Mouse (Mus musculus) left cerebral cortex, postnatal 4 days (tissue): ENCODE measurements around the gene Bckdha. TPM values are rescaled to one million over a fixed set of nuclear protein-coding genes. Genes with fewer than 3 reads are reported as not detected.
A peak's percentile ranks its signal among the peaks of the same experiment; 100 is the strongest.

ENCODE experiments used
- DNase-seq: peaks from one replicate; pipeline ENCODE4 v3.0.0-alpha.2; 2022
- intact Hi-C: fragments of 180-260 bp; cut with DNase I; formaldehyde crosslinking; loops from one replicate; pipeline ENCODE4 v1.15.1; 2025
- total RNA-seq, 2 experiments: library from RNA; stranded (reverse); gene quantifications; 2 replicates each; pipeline ENCODE4 v1.2.3; 2021

The Bckdha gene
- total RNA-seq, 2 experiments from 2014 or later, result 23.6 to 24.7 TPM

DNA sequence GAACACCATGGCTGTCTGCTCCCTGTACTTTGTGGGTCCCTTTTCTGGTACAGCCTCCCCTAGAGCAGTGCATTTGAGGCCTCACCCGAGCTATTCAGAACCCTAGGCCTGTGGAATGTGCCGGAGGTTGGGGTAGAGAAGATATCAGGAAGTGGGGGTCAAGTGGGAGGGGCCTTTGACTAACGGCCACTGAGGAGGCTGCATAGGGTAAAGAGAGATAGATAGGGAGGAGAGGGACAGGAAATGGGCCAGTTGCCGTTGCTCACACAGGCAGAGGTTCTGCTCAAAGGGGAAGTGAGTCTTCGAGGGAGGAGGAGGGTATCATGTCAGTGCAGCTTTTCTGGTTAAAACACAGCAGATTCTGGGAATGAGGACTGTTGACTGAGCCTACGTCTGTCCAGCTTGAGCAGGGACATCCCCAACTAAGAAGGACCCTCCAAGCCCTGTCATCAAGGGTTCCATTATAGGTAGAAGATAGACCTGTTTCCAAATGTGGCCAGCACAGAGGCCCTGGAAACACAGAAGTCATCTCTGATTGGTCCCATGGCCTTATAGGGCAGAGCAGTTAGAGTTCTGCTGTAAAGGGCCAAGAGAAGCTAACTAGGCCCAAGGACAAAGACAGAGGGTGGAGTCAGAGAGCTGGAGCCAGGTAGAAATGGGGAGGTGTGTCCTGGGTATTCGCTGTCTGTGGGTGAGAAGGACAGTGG is 24.8 kb upstream of the Bckdha start:
- intact Hi-C loops, result no loop called here
- DNase-seq, result no peak

DNA sequence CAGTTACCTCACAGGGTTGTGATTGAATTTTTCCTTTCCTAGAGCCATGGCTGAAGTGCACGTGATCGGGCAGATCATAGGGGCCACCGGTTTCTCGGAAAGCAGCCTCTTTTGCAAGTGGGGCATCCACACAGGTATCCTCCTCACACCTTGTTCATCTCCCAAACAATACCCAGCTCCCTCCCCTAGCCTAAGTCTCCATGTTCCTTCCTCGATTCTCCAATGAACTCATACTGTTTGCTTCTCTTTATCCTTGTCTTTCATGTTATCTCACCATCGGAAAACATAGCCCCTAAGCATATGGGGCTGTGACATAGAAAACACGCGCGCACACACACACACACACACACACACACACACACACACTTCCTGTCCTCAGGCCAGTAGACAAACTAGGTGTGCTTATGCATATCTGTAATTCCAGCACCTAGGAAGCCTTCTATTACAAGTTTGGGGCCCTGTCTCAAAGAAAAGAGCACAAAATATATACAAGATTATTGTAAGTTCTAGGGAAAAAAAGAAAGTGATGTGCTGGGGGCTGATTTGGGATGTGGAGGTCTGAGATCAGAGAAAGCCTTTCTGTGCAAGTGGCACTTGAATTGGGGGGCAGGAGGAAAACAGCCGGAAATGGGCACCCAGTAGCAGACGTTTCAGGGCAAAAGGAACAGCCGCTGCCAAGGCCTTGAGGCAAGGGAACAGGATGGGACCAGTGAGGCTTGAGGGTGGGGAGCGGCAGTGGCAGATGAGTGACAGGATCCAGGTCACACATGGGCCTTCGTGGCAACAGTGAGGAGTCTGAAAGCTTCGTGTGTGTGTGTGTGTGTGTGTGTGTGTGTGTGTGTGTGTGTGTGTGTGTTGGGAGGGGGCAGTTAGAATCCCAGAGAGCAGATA is 22.8 kb upstream of the Bckdha start:
- DNase-seq, result no peak
- intact Hi-C loops, result no loop called here

DNA sequence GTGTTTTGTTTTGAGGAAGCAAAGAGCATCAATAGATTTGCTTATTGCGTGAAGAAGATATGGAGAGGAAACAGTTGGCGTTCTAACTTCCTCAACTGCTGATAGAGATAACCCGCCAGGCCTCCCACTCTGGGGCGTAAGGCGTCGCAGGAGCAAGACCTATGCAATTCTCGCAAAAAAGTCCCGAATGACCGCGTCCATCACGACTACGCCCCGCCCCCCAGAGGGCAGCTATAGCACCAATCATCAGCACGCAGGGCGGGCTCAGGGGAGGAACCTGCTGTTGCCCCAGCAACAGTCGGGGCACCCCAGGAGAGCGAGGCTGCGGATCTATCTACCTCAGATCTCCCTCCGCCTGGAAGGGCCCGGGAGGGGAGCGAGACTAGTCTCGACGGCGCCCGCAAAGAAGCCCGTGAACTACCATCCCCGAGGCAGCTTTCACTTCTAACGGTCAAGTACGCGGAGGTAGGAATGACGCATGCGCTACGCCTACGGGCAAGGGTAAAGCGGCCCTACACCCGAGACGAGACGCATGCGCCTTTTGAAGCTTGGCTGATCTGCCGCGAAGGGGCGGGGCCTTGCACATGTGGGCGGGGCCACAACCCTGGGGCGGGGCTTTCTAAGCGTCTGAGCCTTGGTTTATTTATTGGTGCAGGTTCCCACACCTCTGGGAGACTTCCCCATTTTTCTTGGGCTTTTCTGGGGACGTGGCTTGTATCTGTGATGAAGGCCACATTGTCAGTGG is 21.9 kb upstream of the Bckdha start, which contains the start of gene B9d2:
Gene B9d2 (plus strand): TSS at position 267 of the 745 bp plus-strand sequence.
- intact Hi-C loops, result no loop called here
- DNase-seq, result peak; percentile 96

DNA sequence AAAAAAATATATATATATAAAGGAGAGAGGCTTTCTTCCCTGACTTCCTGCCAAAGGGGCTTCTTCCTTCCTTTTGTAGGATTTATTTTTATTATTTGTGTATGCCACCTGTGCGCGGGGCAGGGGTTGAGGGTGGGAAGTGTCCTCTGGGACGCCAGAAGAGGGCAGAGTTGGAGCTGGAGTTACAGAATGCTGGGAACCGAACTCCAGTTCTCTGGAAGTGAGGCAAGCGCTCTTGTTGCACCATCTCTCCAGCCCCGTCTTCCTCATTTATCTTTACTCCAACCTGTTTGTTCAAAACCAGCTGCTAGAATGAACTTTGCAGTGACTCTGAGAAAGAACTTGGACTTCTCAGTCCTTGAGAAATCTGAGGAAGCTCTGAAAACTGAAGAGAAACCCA is 21.2 kb upstream of the Bckdha start:
- DNase-seq, result no peak
- intact Hi-C loops, result no loop called here

DNA sequence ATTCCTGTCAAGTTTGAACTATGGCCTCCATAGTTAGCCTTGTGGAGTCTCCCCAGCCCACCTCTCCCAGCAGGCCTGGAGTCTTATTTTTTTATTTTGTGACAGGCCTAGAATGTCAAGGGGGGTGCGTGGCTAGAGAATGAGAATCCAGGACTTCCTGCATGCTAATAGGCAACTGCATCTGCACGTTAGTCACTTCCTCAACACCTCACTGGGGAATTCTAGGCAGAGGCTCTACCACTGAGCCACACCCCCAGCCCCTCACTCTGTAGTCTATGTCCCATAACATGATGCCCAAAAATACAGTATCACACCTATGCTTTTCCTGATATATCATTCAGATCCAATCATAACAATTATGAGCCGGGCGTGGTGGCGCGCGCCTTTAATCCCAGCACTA is 18.2 kb upstream of the Bckdha start:
- intact Hi-C loops, result no loop called here

DNA sequence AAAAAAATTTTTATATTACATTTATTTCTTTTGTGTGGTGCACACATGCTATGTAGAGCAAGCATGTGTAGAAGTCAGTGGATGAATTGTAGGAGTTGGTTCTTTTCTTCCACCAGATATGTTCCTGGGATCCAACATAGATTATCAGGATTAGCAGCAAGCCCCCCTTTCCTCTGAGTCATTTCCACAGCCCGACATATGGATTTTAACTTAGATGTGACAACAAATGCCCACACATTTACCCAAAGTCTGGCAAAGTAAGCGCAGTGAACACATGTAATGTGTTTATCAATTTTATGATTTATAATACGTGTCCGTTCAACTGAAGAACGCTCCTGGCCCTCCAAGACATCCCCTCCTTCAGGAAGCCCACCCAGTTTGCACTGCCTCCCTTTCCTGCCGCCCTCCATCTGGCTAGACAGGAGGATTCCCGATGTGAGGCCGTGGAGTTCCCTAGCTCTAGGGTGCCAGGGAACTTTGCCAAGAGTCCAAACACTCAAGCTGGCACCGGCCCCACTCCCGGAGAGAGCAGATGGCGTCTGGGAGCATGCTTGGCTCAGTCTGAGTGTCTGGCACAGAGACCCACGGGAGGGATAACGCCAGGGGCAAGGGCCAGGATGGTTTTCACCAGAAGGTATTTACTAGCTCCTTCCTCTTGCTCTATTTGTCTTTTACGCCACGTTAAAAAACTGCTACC is 17.5 kb upstream of the Bckdha start:
- intact Hi-C loops, result no loop called here
- peak; percentile 99 for DNase-seq

More for the DNA sequence above, 18.2 kb upstream of the Bckdha start:
- no peak for DNase-seq

DNA sequence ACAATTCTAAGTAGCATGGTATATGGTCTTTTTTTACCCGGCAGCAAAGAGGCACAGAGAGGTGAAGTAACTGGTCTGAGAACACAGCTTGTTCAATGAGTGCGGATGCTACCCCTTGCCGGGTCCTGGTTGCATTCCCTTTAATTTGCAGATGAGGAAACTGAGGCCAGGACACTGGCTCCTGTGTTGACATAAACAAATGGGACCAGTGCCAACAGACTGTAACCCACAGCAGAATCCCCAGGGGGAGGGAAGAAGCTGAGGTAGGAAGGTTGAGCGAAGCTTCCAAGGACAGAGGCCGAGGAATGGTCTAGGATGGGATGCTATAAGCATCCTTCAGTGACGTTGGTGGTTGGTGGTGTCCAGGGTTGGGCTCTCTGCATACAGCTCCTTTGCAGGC is 16.6 kb upstream of the Bckdha start:
- intact Hi-C loops, result no loop called here
- no peak for DNase-seq

DNA sequence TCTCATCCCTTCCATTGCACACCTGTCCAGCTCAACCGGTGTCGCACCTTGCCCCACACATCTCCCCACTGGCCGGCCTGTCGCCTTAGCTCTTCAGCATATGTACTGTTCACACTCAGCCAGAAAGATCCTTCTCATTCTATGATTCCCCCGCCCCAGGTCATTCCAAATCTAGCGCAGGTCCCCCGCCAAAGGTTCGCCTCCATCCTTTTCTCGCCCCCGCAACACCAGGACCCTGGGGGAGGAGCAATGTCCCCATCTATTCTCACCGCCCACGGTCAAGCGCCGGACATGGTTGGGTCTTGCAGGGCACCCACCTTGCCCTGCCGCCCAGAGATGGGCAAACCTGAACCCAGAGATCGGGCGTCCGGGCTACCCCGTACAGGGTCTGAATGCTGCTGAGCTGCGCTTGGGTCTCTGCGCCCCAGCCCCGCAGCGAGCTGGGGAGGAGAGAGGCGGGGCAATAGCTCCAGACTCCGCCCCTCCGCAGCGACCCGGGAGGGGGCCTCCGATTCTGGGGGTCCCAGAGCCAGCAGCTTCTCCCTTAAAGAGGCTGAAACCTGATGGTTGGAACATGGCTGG is 16.0 kb upstream of the Bckdha start, which contains the start of gene Tmem91:
Gene Tmem91 (minus strand): TSS at position 448 of the 582 bp plus-strand sequence.
- intact Hi-C loops, result no loop called here
- no peak for DNase-seq

DNA sequence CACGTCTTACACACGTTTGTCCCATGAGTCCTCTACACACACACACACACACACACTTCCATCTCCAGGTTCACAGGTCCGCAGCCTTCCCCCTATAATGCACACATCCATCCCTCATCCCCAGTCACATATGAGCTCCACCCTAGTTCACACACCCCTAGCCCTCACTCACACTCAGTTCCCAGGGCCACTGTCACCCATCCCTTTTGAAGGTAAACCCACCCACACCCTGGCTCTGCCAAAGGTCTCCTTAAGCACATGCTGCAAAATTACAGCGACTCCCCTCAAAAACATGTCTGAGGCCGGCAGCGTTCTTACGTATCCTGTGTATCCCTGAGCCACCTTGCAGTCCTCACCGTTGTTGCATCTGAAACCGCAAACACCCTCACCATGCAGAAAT is 15.5 kb upstream of the Bckdha start:
- DNase-seq, result no peak
- intact Hi-C loops, result no loop called here

DNA sequence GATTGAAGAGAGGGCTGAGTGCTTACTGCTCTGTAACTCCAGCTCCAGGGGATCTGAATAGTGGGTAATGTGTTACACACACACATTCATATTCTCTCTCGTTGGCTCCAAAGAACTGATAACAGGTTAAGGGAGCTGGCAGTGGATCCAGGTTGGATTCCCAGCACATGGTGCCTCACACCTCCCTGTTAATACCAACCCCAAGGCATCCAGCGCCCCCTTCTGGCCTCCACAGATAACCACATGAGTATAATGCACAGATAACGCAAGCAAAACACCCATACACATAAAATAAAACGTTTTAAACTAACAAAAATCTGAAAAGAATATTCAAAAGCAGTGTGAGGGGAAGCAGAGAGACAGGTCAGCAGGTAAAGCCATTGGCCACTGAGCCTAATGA is 13.7 kb upstream of the Bckdha start:
- intact Hi-C loops, result no loop called here
- no peak for DNase-seq

DNA sequence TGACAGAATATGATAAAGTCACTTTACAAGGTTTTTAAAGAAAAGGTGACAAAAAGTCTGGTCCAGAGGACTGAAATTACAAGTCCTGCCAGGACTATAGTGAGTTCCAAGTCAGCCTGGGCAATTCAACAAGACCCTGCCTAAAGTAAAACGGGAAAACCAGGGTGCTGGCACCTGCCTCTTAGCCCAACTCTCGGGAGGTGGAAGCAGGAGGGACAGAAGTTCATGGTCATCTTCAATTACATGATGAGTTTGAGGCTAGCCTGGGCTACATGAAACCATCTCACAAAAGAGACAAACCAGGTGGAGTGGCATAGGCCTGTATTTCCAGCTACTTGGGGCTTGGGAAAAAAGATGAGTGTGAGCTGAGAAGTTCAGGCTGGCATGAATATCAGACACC is 12.9 kb upstream of the Bckdha start:
- intact Hi-C loops, result no loop called here
- DNase-seq, result no peak

DNA sequence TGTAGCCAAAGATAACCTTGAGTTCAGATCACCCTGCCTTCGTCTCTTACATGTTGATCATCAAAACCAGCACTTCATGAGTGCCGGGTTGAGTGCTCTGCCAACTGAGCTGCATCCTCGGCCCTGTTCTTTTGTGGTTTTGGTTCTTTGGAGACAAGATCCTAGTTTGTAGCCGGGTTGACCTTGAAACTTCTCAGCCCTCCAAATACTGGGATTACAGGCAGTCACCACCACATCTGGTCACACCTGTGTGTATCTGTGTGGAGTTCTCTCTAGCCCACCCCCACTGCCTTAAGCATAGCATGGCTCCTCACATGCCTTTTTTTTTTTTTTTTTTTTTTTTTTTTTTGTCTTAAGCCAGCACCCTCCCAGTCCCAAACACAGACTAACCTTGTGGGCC is 11.3 kb upstream of the Bckdha start:
- intact Hi-C loops, result no loop called here

DNA sequence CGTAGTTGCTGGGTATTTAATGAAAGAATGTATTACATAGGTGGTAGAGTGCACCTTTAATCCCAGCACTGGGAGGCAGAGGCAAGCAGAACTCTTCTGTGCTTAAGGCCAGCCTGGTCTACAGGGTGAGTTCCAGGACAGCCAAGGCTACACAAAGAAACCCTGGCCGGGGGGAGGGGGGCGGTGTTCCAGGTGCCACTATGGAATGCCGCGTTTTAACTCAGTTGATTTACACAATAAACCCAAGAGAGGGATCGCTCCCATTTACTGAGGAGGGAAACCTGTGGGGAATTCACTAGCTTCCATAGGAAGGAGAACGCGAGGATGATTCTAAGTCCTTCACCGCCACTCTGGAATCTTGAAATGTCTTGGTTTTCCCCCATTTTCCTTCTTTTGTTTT is 10.8 kb upstream of the Bckdha start:
- no peak for DNase-seq
- intact Hi-C loops, result no loop called here

More for the DNA sequence above, 11.3 kb upstream of the Bckdha start:
- no peak for DNase-seq

DNA sequence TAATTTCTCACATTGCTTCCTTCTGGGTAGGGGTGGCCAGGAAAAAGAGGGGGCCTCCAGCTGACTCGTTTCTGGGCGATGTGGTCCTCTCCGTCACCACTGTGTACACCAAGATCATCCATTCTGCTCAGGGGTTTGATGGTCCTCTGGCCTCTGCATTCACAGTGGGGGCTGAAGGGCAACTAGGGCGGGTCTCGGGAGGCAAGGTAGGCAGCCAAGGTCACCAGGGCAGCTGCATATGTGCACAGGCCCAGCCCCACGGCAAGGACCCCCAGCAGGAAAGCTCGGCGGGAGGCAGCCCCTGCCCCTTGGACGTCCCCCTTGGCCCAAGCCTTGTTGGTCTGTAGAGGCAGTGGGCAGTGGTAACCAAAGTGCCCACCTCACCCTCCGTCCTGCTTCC is 10.4 kb upstream of the Bckdha start:
- intact Hi-C loops, result no loop called here
- no peak for DNase-seq

DNA sequence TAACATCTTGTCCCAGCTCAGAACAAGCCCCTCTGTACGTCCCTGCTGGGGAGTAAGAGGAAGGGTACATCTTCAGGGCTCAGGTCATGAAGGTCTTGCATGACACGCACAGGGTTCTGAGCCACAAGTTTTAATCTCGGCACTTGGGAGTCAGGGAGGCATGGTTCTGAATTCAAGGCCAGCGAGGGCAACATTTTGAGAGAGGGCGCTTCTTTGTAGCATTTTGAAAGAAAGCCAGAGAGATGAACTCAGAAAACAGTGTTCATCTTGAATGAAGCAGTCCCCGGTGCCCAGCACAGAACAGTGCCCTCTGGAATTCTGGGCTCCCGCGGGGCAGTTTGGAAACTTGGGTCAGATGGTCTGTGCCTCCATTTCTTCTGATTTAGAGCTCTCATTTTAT is 7.6 kb upstream of the Bckdha start:
- no peak for DNase-seq
- intact Hi-C loops, result no loop called here

DNA sequence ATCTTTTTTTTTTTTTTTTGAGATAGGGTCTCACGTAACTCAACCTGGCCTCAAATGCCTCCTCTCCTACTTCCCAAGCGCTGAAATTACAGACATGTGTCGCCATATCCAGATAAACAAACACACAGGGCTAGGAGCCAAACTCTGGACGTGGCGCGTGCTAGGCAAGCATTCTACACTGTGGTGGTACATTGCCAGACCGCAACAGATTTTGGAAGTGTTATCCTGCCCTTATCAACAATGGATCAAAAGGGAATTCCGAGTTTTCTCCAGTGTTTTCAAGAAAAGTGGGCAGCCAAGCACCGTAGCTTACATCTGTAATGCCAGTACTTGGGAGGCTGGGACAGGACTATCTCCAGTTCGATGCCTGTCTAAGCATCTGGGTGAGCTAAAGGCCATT is 996 bp downstream of the Bckdha start:
- DNase-seq, result no peak
- intact Hi-C loops, result no loop called here

DNA sequence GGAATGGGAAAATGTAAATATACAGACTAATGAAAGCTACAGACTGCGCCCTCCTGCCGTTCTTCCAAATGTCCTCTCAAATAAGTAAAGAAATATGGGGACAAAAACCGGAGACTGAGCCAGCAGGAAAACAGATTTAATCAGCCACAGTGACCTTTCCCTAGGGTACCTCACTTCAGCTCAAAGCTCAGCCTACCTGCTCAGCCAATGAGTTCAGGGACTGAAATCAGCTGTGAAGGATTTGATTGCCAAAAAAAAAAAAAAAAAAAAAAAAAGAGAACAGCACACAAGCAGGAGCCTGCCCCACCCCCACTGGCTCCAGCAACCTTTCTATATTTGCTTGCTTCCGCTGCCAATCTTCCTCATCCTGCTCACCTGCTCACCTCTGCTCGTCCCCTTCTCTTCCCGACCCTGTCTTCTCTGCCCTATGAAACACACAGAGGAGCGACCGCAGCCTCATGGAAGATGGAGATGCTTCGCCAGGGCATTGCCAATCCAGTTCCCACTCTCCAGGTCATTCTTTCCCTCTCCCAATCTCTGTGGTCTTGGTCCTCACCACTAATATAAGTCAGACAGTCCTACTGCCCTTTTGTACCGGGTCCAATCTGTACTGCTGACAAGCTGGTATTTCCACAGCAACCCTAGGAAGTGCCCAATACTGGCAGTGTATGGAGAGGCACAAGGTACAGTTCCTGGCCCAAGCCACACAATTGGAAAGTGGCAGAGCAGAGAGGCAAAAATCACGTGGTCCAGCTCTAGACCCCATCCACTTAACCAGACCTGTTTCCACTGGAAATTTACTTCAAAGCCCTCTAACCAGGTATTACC is 3.0 kb downstream of the Bckdha start:
- intact Hi-C loops, result no loop called here
- no peak for DNase-seq

DNA sequence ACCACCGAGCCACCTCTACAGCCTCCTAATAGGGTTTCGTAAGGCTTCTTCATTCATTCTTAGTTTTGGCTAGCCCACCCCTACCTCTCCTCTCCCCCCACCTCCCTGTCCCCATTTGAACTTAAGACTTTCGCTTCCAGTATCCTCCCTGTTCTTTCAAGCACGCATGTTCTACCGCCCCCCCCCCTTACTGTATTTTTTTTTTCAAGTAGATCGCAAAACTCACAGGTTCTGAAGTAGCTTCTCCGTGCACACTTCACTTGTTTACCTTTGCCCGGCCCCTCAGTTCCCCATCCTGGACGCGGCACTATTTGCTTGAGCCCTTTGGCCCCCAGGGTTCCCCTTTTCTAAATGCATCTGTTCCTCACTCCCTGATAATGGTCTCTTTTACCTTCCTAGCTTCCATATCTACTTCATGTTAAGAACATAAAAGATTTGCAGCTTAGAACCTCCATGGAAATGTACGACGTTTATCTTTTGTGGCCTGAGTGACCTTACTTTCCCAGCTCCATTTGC is 6.5 kb downstream of the Bckdha start:
- no peak for DNase-seq
- intact Hi-C loops, result no loop called here

DNA sequence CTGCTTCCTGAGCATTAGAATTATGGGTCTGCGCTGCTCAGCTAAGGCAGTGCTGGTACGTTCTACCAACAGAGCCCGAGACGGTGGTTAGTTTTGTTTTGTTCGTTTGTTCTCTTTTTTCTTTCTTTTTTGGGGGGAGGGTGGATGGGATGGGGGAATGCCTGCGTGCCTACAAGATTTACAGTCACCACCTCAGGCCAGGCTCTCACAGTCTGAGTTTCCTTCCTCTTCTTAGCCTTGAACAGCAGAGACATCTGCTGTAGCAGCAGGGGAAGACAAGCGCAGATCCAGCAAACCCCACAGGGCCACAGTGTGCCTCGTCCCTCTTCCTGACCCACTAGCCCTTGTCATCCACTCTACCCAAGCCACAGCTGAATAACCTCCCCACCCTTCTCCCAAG is 7.5 kb downstream of the Bckdha start:
- intact Hi-C loops, result no loop called here
- DNase-seq, result no peak
